Mouse (Mus musculus) megakaryocyte, embryonic 14.5 days (primary cell): Measurements from ENCODE around the gene Trim33. TPM values are rescaled to one million over a fixed set of nuclear protein-coding genes. Genes with fewer than 3 reads are reported as not detected.

Experiments
- H3K27me3 ChIP-seq: replicated peaks from 2 replicates; pipeline ENCODE3; 2012; ENCODE audit warnings: inconsistent platforms
- H3K36me3 ChIP-seq: replicated peaks from 2 replicates; pipeline ENCODE3; 2012; ENCODE audit warnings: low read length, inconsistent platforms, mixed read lengths
- H3K4me1 ChIP-seq: 2 replicates; pipeline ENCODE4 v1.6.1; 2012; ENCODE audit warnings: inconsistent platforms
- H3K4me3 ChIP-seq: replicated peaks from 2 replicates; pipeline ENCODE3; 2012; ENCODE audit warnings: moderate library complexity, mild to moderate bottlenecking, inconsistent platforms
- H3K9me3 ChIP-seq: 2 replicates; pipeline ENCODE4 v1.6.1; 2012; ENCODE audit warnings: inconsistent platforms
- FLI1 ChIP-seq: IDR thresholded peaks from 2 replicates; pipeline ENCODE4 v1.6.1; 2012; ENCODE audit warnings: low read length, inconsistent platforms, mixed read lengths
- GATA1 ChIP-seq: IDR thresholded peaks from 3 replicates; pipeline ENCODE4 v1.6.1; 2012; ENCODE audit warnings: mixed read lengths, low read length, inconsistent platforms, borderline replicate concordance
- polyA plus RNA-seq: library from polyadenylated mRNA; stranded (reverse); fragments of >175 nt; gene quantifications from 2 replicates; pipeline ENCODE4 v1.2.3, GENCODE M21; 2012; ENCODE audit warnings: low replicate concordance; ENCODE audit not compliant: insufficient read depth

The Trim33 gene
- polyA plus RNA-seq, 1 experiment, result 1.3 TPM

- Histone ChIP-seq H3K36me3 (peaks cover 14% of the 10 kb centered on the region), H3K4me3 (peak overlapping the region; percentile 99), H3K4me1 (peaks cover 31% of the 10 kb centered on the region), H3K27me3 (no peaks in the 10 kb centered on the region), H3K9me3 (no peaks in the 10 kb centered on the region)
- TF ChIP-seq GATA1 (no peak), FLI1 (no peak)
These were observed 422 bp upstream of the Trim33 start for GRCm38 (mm10) chr3:103278561-103279181.

GRCm38 (mm10) chr3:103280241-103280761 lies 1.2 kb downstream of the Trim33 start:
- Histone ChIP-seq H3K4me1 (peaks cover 34% of the 10 kb centered on the region), H3K27me3 (no peaks in the 10 kb centered on the region), H3K4me3 (peak overlapping the region; percentile 99), H3K9me3 (no peaks in the 10 kb centered on the region), H3K36me3 (peaks cover 14% of the 10 kb centered on the region)
- no peak for TF ChIP-seq FLI1

- H3K27me3 ChIP-seq, result no peaks in the 10 kb centered on the region
- H3K4me1 ChIP-seq, result peaks cover 34% of the 10 kb centered on the region
- no peak for TF ChIP-seq GATA1
- no peak for TF ChIP-seq FLI1
- H3K9me3 ChIP-seq, result no peaks in the 10 kb centered on the region
- peaks cover 14% of the 10 kb centered on the region for H3K36me3 ChIP-seq
- H3K4me3 ChIP-seq, result peak overlapping the region; percentile 99
These were observed 1.8 kb downstream of the Trim33 start for GRCm38 (mm10) chr3:103280875-103281274.

GRCm38 (mm10) chr3:103288761-103289160 lies 9.7 kb downstream of the Trim33 start:
- no peak overlapping the region for H3K4me3 ChIP-seq
- H3K27me3 ChIP-seq, result no peaks in the 10 kb centered on the region
- peaks cover 27% of the 10 kb centered on the region; the same call in 1 of the 2 replicates for H3K4me1 ChIP-seq
- TF ChIP-seq FLI1, result no peak
- no peak for TF ChIP-seq GATA1
- peaks cover 18% of the 10 kb centered on the region for H3K36me3 ChIP-seq
- H3K9me3 ChIP-seq, result no peaks in the 10 kb centered on the region

- Histone ChIP-seq H3K4me1 (peaks cover 24% of the 10 kb centered on the region; the same call in 1 of the 2 replicates), H3K9me3 (no peaks in the 10 kb centered on the region), H3K4me3 (no peak overlapping the region), H3K36me3 (peaks cover 22% of the 10 kb centered on the region), H3K27me3 (no peaks in the 10 kb centered on the region)
- TF ChIP-seq FLI1, result no peak
- TF ChIP-seq GATA1, result no peak
These were observed 12.0 kb downstream of the Trim33 start for GRCm38 (mm10) chr3:103291087-103291486.

- Histone ChIP-seq H3K4me3 (no peak overlapping the region), H3K27me3 (no peaks in the 10 kb centered on the region)
- no peak for TF ChIP-seq FLI1
These were observed 26.4 kb downstream of the Trim33 start for GRCm38 (mm10) chr3:103305411-103305982.

GRCm38 (mm10) chr3:103309252-103309651 lies 30.2 kb downstream of the Trim33 start:
- H3K4me3 ChIP-seq, result no peak overlapping the region
- peaks cover 51% of the 10 kb centered on the region for H3K4me1 ChIP-seq
- no peak for TF ChIP-seq GATA1
- no peak for TF ChIP-seq FLI1
- no peaks in the 10 kb centered on the region for H3K9me3 ChIP-seq
- no peaks in the 10 kb centered on the region for H3K27me3 ChIP-seq
- H3K36me3 ChIP-seq, result peaks cover 26% of the 10 kb centered on the region

More at GRCm38 (mm10) chr3:103305411-103305982, 26.4 kb downstream of the Trim33 start:
- H3K9me3 ChIP-seq, result no peaks in the 10 kb centered on the region
- no peaks in the 10 kb centered on the region for H3K36me3 ChIP-seq
- H3K4me1 ChIP-seq, result peaks cover 51% of the 10 kb centered on the region

GRCm38 (mm10) chr3:103309750-103310149 lies 30.7 kb downstream of the Trim33 start:
- no peak for TF ChIP-seq GATA1
- TF ChIP-seq FLI1, result no peak
- Histone ChIP-seq H3K4me1 (peaks cover 56% of the 10 kb centered on the region), H3K27me3 (no peaks in the 10 kb centered on the region), H3K9me3 (no peaks in the 10 kb centered on the region), H3K36me3 (peaks cover 31% of the 10 kb centered on the region), H3K4me3 (no peak overlapping the region)

GRCm38 (mm10) chr3:103314291-103314690 lies 35.2 kb downstream of the Trim33 start:
- no peaks in the 10 kb centered on the region for H3K9me3 ChIP-seq
- no peaks in the 10 kb centered on the region for H3K27me3 ChIP-seq
- H3K4me3 ChIP-seq, result peak overlapping the region; percentile 72
- H3K4me1 ChIP-seq, result peaks cover 29% of the 10 kb centered on the region
- peaks cover 68% of the 10 kb centered on the region for H3K36me3 ChIP-seq
- TF ChIP-seq FLI1 (no peak), GATA1 (no peak)

GRCm38 (mm10) chr3:103335371-103335770 lies 56.3 kb downstream of the Trim33 start:
- H3K4me1 ChIP-seq, result peaks cover 3% of the 10 kb centered on the region; the same call in 1 of the 2 replicates
- TF ChIP-seq GATA1 (no peak), FLI1 (no peak)
- H3K36me3 ChIP-seq, result peaks cover 92% of the 10 kb centered on the region
- H3K27me3 ChIP-seq, result no peaks in the 10 kb centered on the region
- no peaks in the 10 kb centered on the region for H3K9me3 ChIP-seq
- no peak overlapping the region for H3K4me3 ChIP-seq

- Histone ChIP-seq H3K4me3 (no peak overlapping the region), H3K36me3 (peaks cover 93% of the 10 kb centered on the region), H3K9me3 (no peaks in the 10 kb centered on the region), H3K27me3 (no peaks in the 10 kb centered on the region), H3K4me1 (no peaks in the 10 kb centered on the region)
- TF ChIP-seq GATA1 (no peak), FLI1 (no peak)
These were observed 67.6 kb downstream of the Trim33 start for GRCm38 (mm10) chr3:103346658-103347057.
